Mouse (Mus musculus): ENCODE results near the gene Kcnk7. TPM values are rescaled to one million over a fixed set of nuclear protein-coding genes. Genes with fewer than 3 reads are reported as not detected.

Kcnk7 gene
- polyA plus RNA-seq, 1 experiment from 2014 or later, result 0.06 TPM

- ChIA-PET POLR2A (interaction anchor here (1.5 to 1.9 kb wide), 2 partner anchors 11 to 13 kb away, joined by 3 to 7 read pairs; no protein-coding TSS in a partner anchor), CTCF (no interaction called here)
- no peak for TF ChIP-seq CTCF (IDR thresholded peaks at IDR 0.05)
- H3K27me3 ChIP-seq, result no peaks in the 10 kb centered on the region
- in situ Hi-C loops (cut with MboI; ENCODE audit: low pct_unique_long_range_greater_than_20kb), result no loop called here
- no peak for ATAC-seq
- no peak for DNase-seq (ENCODE audit: low read depth, low spot score)
Observed at GRCm38 (mm10) chr19:5745756-5746710, 41.9 kb downstream of the Kcnk7 start.

- in situ Hi-C loops (cut with MboI; ENCODE audit: low pct_unique_long_range_greater_than_20kb), result no loop called here
- ChIA-PET POLR2A (interaction anchor here (1.0 to 1.9 kb wide), 2 partner anchors 12 to 21 kb away, joined by 5 to 7 read pairs; partner anchors contain the start of gene Ehbp1l1), CTCF (no interaction called here)
- DNase-seq (ENCODE audit: low read depth, low spot score) (no peak), ATAC-seq (no peak)
- no peaks in the 10 kb centered on the region for H3K27me3 ChIP-seq
- TF ChIP-seq CTCF (IDR thresholded peaks at IDR 0.05), result no peak
Observed at GRCm38 (mm10) chr19:5746907-5747363, 42.8 kb downstream of the Kcnk7 start.

GRCm38 (mm10) chr19:5749476-5749875, 45.3 kb downstream of the Kcnk7 start:
- TF ChIP-seq CTCF (IDR thresholded peaks at IDR 0.05), result no peak
- H3K27me3 ChIP-seq, result no peaks in the 10 kb centered on the region
- CTCF ChIA-PET, result interaction anchor here (1.0 to 2.4 kb wide), 4 partner anchors 10 to 61 kb away, joined by 3 to 6 read pairs (median 4); partner anchors contain the start of genes Fam89b, Map3k11 and Pcnx3
- POLR2A ChIA-PET, result interaction anchor here (0.9 to 3.1 kb wide), 5 partner anchors 10 to 21 kb away, joined by 3 to 25 read pairs (median 5); partner anchors contain the start of gene Scyl1
- ATAC-seq (no peak), DNase-seq (ENCODE audit: low read depth, low spot score) (no peak)
- in situ Hi-C loops (cut with MboI; ENCODE audit: low pct_unique_long_range_greater_than_20kb), result no loop called here

- ATAC-seq, result no peak
- ChIA-PET POLR2A (interaction anchor here (3.1 kb wide), 1 partner anchor 8 kb away, joined by 25 read pairs; no protein-coding TSS in a partner anchor), CTCF (no interaction called here)
- no peak for TF ChIP-seq CTCF (IDR thresholded peaks at IDR 0.05)
- in situ Hi-C loops (cut with MboI; ENCODE audit: low pct_unique_long_range_greater_than_20kb), result no loop called here
- DNase-seq (ENCODE audit: low read depth, low spot score), result no peak
- no peaks in the 10 kb centered on the region for H3K27me3 ChIP-seq
Observed at GRCm38 (mm10) chr19:5750951-5751350, 46.8 kb downstream of the Kcnk7 start.

GRCm38 (mm10) chr19:5751742-5752141, 47.6 kb downstream of the Kcnk7 start:
- DNase-seq (ENCODE audit: low read depth, low spot score), result no peak
- CTCF ChIA-PET, result interaction anchor here (4.9 kb wide), 1 partner anchor 16 kb away, joined by 20 read pairs; no protein-coding TSS in a partner anchor
- POLR2A ChIA-PET, result interaction anchor here (0.6 to 1.0 kb wide), 2 partner anchors 15 to 102 kb away, joined by 3 read pairs; no protein-coding TSS in a partner anchor
- in situ Hi-C loops (cut with MboI; ENCODE audit: low pct_unique_long_range_greater_than_20kb), result no loop called here
- ATAC-seq, result no peak
- no peaks in the 10 kb centered on the region for H3K27me3 ChIP-seq
- TF ChIP-seq CTCF (IDR thresholded peaks at IDR 0.05), result no peak

- in situ Hi-C loops (cut with MboI; ENCODE audit: low pct_unique_long_range_greater_than_20kb), result no loop called here
- no peaks in the 10 kb centered on the region for H3K27me3 ChIP-seq
- POLR2A ChIA-PET, result interaction anchor here (0.6 to 1.4 kb wide), 3 partner anchors 9 to 31 kb away, joined by 3 to 7 read pairs (median 3); partner anchors contain the start of gene Ehbp1l1
Observed at GRCm38 (mm10) chr19:5756321-5756985, 52.3 kb downstream of the Kcnk7 start.

More at GRCm38 (mm10) chr19:5756321-5756985, 52.3 kb downstream of the Kcnk7 start:
- TF ChIP-seq CTCF (IDR thresholded peaks at IDR 0.05), result no peak
- DNase-seq (ENCODE audit: low read depth, low spot score), result no peak
- ATAC-seq, result no peak
- CTCF ChIA-PET, result interaction anchor here (1.0 to 4.9 kb wide), 3 partner anchors 11 to 31 kb away, joined by 3 to 20 read pairs (median 3); no protein-coding TSS in a partner anchor

Other genes with a start within 250 kb of the Kcnk7 start
- 16.8 TPM for gene Ccdc85b, start 246.5 kb upstream of the Kcnk7 start, polyA plus RNA-seq (2021)
- 92.2 TPM for gene Fibp, start 243.8 kb upstream of the Kcnk7 start, polyA plus RNA-seq (2021)
- gene Ctsw, start 235.9 kb upstream of the Kcnk7 start, polyA plus RNA-seq (2021), result 0.42 TPM
- gene Efemp2, start 230.4 kb upstream of the Kcnk7 start, polyA plus RNA-seq (2021), result 451 TPM
- 37.0 TPM for gene Mus81, start 216.0 kb upstream of the Kcnk7 start, polyA plus RNA-seq (2021)
- 1,610 TPM for gene Cfl1, start 213.9 kb upstream of the Kcnk7 start, polyA plus RNA-seq (2021)
- 1.6 TPM for gene 1700020D05Rik, start 200.6 kb upstream of the Kcnk7 start, polyA plus RNA-seq (2021)
- 30.0 TPM for gene Snx32, start 193.8 kb upstream of the Kcnk7 start, polyA plus RNA-seq (2021)
- gene Ovol1, start 143.7 kb upstream of the Kcnk7 start, polyA plus RNA-seq (2021), result 0.08 TPM
- gene Ap5b1, start 136.3 kb upstream of the Kcnk7 start, polyA plus RNA-seq (2021), result 8.3 TPM
- 79.1 TPM for gene Rnaseh2c, start 102.5 kb upstream of the Kcnk7 start, polyA plus RNA-seq (2021)
- 56.5 TPM for gene Kat5, start 94.1 kb upstream of the Kcnk7 start, polyA plus RNA-seq (2021)
- gene Rela, start 66.9 kb upstream of the Kcnk7 start, polyA plus RNA-seq (2021), result 94.7 TPM
- 18.1 TPM for gene Sipa1, start 40.7 kb upstream of the Kcnk7 start, polyA plus RNA-seq (2021)
- 45.5 TPM for gene Map3k11, start 15.6 kb upstream of the Kcnk7 start, polyA plus RNA-seq (2021)
- 78.8 TPM for gene Pcnx3, start 15.5 kb upstream of the Kcnk7 start, polyA plus RNA-seq (2021)
- 39.7 TPM for gene Ehbp1l1, start 21.9 kb downstream of the Kcnk7 start, polyA plus RNA-seq (2021)
- 73.0 TPM for gene Fam89b, start 25.3 kb downstream of the Kcnk7 start, polyA plus RNA-seq (2021)
- 747 TPM for gene Ltbp3, start 36.5 kb downstream of the Kcnk7 start, polyA plus RNA-seq (2021)
- 117 TPM for gene Scyl1, start 67.1 kb downstream of the Kcnk7 start, polyA plus RNA-seq (2021)
- 30.4 TPM for gene Frmd8, start 170.9 kb downstream of the Kcnk7 start, polyA plus RNA-seq (2021)
- gene Slc25a45, start 173.4 kb downstream of the Kcnk7 start, polyA plus RNA-seq (2021), result 7.1 TPM
- gene Tigd3, start 189.8 kb downstream of the Kcnk7 start, polyA plus RNA-seq (2021), result 1.2 TPM
- gene Dpf2, start 208.6 kb downstream of the Kcnk7 start, polyA plus RNA-seq (2021), result 94.5 TPM
- 6.5 TPM for gene Cdc42ep2, start 220.4 kb downstream of the Kcnk7 start, polyA plus RNA-seq (2021)

Data from Patski (cell line).